Mouse (Mus musculus) hindbrain, embryonic 11.5 days (tissue): ENCODE data around the gene Prss16. TPM values are rescaled to one million over a fixed set of nuclear protein-coding genes. Genes with fewer than 3 reads are reported as not detected.

Experiments used
- ATAC-seq: fragments of 200-750 bp; cut with Nextera tagmentation; 2 replicates; pipeline ENCODE4 v1.8.0; 2017; ENCODE audit warnings: mild to moderate bottlenecking, moderate TSS enrichment, moderate library complexity; ENCODE audit not compliant: low FRiP score
- DNase-seq: peaks from one replicate; pipeline ENCODE4 v3.0.0-alpha.2; 2015; ENCODE audit warnings: low spot score
- H3K27ac ChIP-seq: fragments of 300-500 bp; sonication (generic); 2 replicates; pipeline ENCODE4 v1.5.1; 2014; ENCODE audit warnings: mild to moderate bottlenecking, low read depth, low read length
- H3K27me3 ChIP-seq: fragments of 300-500 bp; sonication (generic); 2 replicates; pipeline ENCODE4 v1.6.1; 2014; ENCODE audit warnings: mild to moderate bottlenecking, low read length, moderate library complexity, mixed read lengths; ENCODE audit not compliant: control insufficient read depth, insufficient read depth
- H3K36me3 ChIP-seq: fragments of 300-500 bp; sonication (generic); 2 replicates; pipeline ENCODE4 v1.6.1; 2014; ENCODE audit warnings: mild to moderate bottlenecking, low read length, moderate library complexity, mixed read lengths; ENCODE audit not compliant: control insufficient read depth, insufficient read depth
- H3K4me1 ChIP-seq: fragments of 300-500 bp; sonication (generic); replicated peaks from 2 replicates; pipeline ENCODE4 v1.6.1; 2014; ENCODE audit warnings: low read length, mixed read lengths; ENCODE audit not compliant: control insufficient read depth, insufficient read depth
- H3K4me2 ChIP-seq: fragments of 300-500 bp; sonication (generic); replicated peaks from 2 replicates; pipeline ENCODE4 v1.6.1; 2014; ENCODE audit warnings: mild to moderate bottlenecking, low read depth, low read length
- H3K4me3 ChIP-seq: fragments of 300-500 bp; sonication (generic); 2 replicates; pipeline ENCODE4 v1.5.1; 2014; ENCODE audit warnings: low read depth, low read length
- H3K9ac ChIP-seq: fragments of 300-500 bp; sonication (generic); 2 replicates; pipeline ENCODE4 v1.6.1; 2014; ENCODE audit warnings: low read depth, low read length
- H3K9me3 ChIP-seq: fragments of 300-500 bp; sonication (generic); 2 replicates; pipeline ENCODE4 v1.6.1; 2016; ENCODE audit warnings: low read length; ENCODE audit not compliant: control insufficient read depth
- WGBS: fragments of 180-500 bp; shearing (Covaris S2); extraction: QIAGEN DNeasy Blood & Tissue Kit; methylation state at CpG from one replicate; pipeline ENCODE4 v1.1.7; 2014; 5-methylcytosine and 5-hydroxymethylcytosine counted together
- polyA plus RNA-seq: library from polyadenylated mRNA; unstranded; fragments of >200 nt; fragmentation: Nextera tagmentation; extraction: Ambion mirVana; gene quantifications from 2 replicates; pipeline ENCODE4 v1.2.1, GENCODE M21; 2014

The Prss16 gene
- polyA plus RNA-seq, 1 experiment from 2014 or later, result 0.51 TPM

GRCm38 (mm10) chr13:21974221-21974725 is 35.3 kb downstream of the Prss16 start:
- H3K27ac ChIP-seq, result peak overlapping the region; percentile 60
- H3K27me3 ChIP-seq, result peaks cover 2% of the 10 kb centered on the region; the same call in 1 of the 2 replicates
- peak overlapping the region; percentile 66 for H3K9ac ChIP-seq
- no peaks in the 10 kb centered on the region for H3K4me1 ChIP-seq
- no peaks in the 10 kb centered on the region for H3K36me3 ChIP-seq
- peak overlapping the region; percentile 42 for H3K4me3 ChIP-seq
- no peak overlapping the region; the same call in 1 of the 2 replicates for H3K4me2 ChIP-seq
- under 1% methylated on average over 23 of the region's 23 CpGs for WGBS
- ATAC-seq (peak; percentile 94), DNase-seq (peak; percentile 93)
- H3K9me3 ChIP-seq, result no peaks in the 10 kb centered on the region

GRCm38 (mm10) chr13:21971641-21972040 is 37.9 kb downstream of the Prss16 start:
- DNase-seq (no peak), ATAC-seq (no peak)
- Histone ChIP-seq H3K4me1 (no peaks in the 10 kb centered on the region), H3K4me3 (no peak overlapping the region), H3K36me3 (no peaks in the 10 kb centered on the region), H3K27me3 (no peaks in the 10 kb centered on the region), H3K9ac (no peak overlapping the region), H3K9me3 (no peaks in the 10 kb centered on the region), H3K27ac (no peak overlapping the region), H3K4me2 (no peak overlapping the region)
- 38% methylated on average over 3 of the region's 3 CpGs for WGBS

- Histone ChIP-seq H3K9ac (no peak overlapping the region), H3K4me3 (no peak overlapping the region), H3K27me3 (no peaks in the 10 kb centered on the region), H3K27ac (no peak overlapping the region), H3K9me3 (no peaks in the 10 kb centered on the region), H3K4me2 (no peak overlapping the region), H3K4me1 (no peaks in the 10 kb centered on the region), H3K36me3 (no peaks in the 10 kb centered on the region)
- WGBS, result 48% methylated on average over 2 of the region's 2 CpGs
- ATAC-seq, result no peak
- no peak for DNase-seq
Observed at GRCm38 (mm10) chr13:21969816-21970215, 39.7 kb downstream of the Prss16 start.

GRCm38 (mm10) chr13:21969269-21969668 is 40.3 kb downstream of the Prss16 start:
- no peaks in the 10 kb centered on the region for H3K9me3 ChIP-seq
- ATAC-seq (no peak), DNase-seq (no peak)
- WGBS, result 24% methylated on average over 1 of the region's 1 CpGs
- H3K4me3 ChIP-seq, result no peak overlapping the region
- H3K36me3 ChIP-seq, result no peaks in the 10 kb centered on the region
- H3K4me1 ChIP-seq, result no peaks in the 10 kb centered on the region
- no peak overlapping the region for H3K27ac ChIP-seq
- H3K4me2 ChIP-seq, result no peak overlapping the region
- H3K27me3 ChIP-seq, result no peaks in the 10 kb centered on the region
- H3K9ac ChIP-seq, result no peak overlapping the region

Other genes with a start within 250 kb of the Prss16 start
- gene Hist1h1b, start 229.1 kb downstream of the Prss16 start, polyA plus RNA-seq, result 19.1 TPM in 2 replicates
- 232 and 252 TPM in 2 replicates for gene Hist1h3i, start 226.4 kb downstream of the Prss16 start, polyA plus RNA-seq
- 1.4 and 8.5 TPM in 2 replicates for gene Hist1h2an, start 222.5 kb downstream of the Prss16 start, polyA plus RNA-seq
- gene Hist1h2bp, start 222.3 kb downstream of the Prss16 start, polyA plus RNA-seq, result 2.2 and 2.9 TPM in 2 replicates
- 17.8 and 18.7 TPM in 2 replicates for gene Hist1h2bq, start 199.5 kb downstream of the Prss16 start, polyA plus RNA-seq
- gene Hist1h2ao, start 199.3 kb downstream of the Prss16 start, polyA plus RNA-seq, result 2.1 TPM in 1 of 2 replicates, not detected in the other
- not detected in 2 replicates for gene Hist1h4m, start 198.0 kb downstream of the Prss16 start, polyA plus RNA-seq
- 13.4 and 14.6 TPM in 2 replicates for gene Hist1h4n, start 177.5 kb downstream of the Prss16 start, polyA plus RNA-seq
- gene Hist1h2ap, start 176.2 kb downstream of the Prss16 start, polyA plus RNA-seq, result 4,676 and 4,856 TPM in 2 replicates
- gene Hist1h2br, start 176.0 kb downstream of the Prss16 start, polyA plus RNA-seq, result 18.1 and 18.6 TPM in 2 replicates
- 25.7 and 27.8 TPM in 2 replicates for gene Zfp184, start 64.6 kb downstream of the Prss16 start, polyA plus RNA-seq
- gene Pom121l2, start 28.5 kb downstream of the Prss16 start, polyA plus RNA-seq, result 0.11 TPM in 2 replicates
- gene Hist1h2ah, start 25.8 kb upstream of the Prss16 start, polyA plus RNA-seq, result 8.4 and 11.9 TPM in 2 replicates
- gene Hist1h2bk, start 26.1 kb upstream of the Prss16 start, polyA plus RNA-seq, result 7.2 and 10.2 TPM in 2 replicates
- 31.2 and 31.4 TPM in 2 replicates for gene Hist1h4i, start 31.6 kb upstream of the Prss16 start, polyA plus RNA-seq
- gene Hist1h2ag, start 33.2 kb upstream of the Prss16 start, polyA plus RNA-seq, result 58.7 and 60.3 TPM in 2 replicates
- 14.0 and 15.2 TPM in 2 replicates for gene Hist1h2bj, start 33.5 kb upstream of the Prss16 start, polyA plus RNA-seq
- gene Vmn1r188, start 74.7 kb upstream of the Prss16 start, polyA plus RNA-seq, result not detected in 2 replicates
- gene Vmn1r189, start 96.1 kb upstream of the Prss16 start, polyA plus RNA-seq, result not detected in 2 replicates
- not detected in 2 replicates for gene Vmn1r191, start 174.2 kb upstream of the Prss16 start, polyA plus RNA-seq
- gene Vmn1r192, start 181.4 kb upstream of the Prss16 start, polyA plus RNA-seq, result not detected in 2 replicates
- gene Vmn1r193, start 213.4 kb upstream of the Prss16 start, polyA plus RNA-seq, result not detected in 2 replicates
- gene Vmn1r194, start 234.5 kb upstream of the Prss16 start, polyA plus RNA-seq, result not detected in 2 replicates